Mouse (Mus musculus) cerebellum, adult 2 months (tissue): ENCODE results near the gene Ebp. TPM values are rescaled to one million over a fixed set of nuclear protein-coding genes. Genes with fewer than 3 reads are reported as not detected.
A peak's percentile ranks its signal among the peaks of the same experiment; 100 is the strongest.

Source experiments
- DNase-seq, 2 experiments: peaks; one replicate each; pipeline ENCODE4 v3.0.0; 2021
- H3K27ac ChIP-seq: fragments of 200-500 bp; 2 replicates; pipeline ENCODE4 v1.5.1; 2012; ENCODE audit warnings: low read length, control low read depth, inconsistent platforms; ENCODE audit not compliant: insufficient read depth
- H3K27me3 ChIP-seq: fragments of 200-500 bp; 2 replicates; pipeline ENCODE4 v1.6.1; 2012; ENCODE audit warnings: inconsistent platforms, mild to moderate bottlenecking, low read length, moderate library complexity; ENCODE audit not compliant: control insufficient read depth, insufficient read depth
- H3K4me1 ChIP-seq: fragments of 200-500 bp; 2 replicates; pipeline ENCODE4 v1.6.1; 2011; ENCODE audit warnings: low read length; ENCODE audit not compliant: control insufficient read depth, insufficient read depth
- H3K4me3 ChIP-seq: fragments of 200-500 bp; replicated peaks from 2 replicates; pipeline ENCODE3; 2011; ENCODE audit warnings: mild to moderate bottlenecking, low read depth, low read length, control low read depth; ENCODE audit not compliant: insufficient read depth
- CTCF ChIP-seq: fragments of 200-500 bp; IDR thresholded peaks from 2 replicates; pipeline ENCODE4 v1.5.1; 2011; ENCODE audit warnings: low read depth, mild to moderate bottlenecking, control low read depth, low read length, moderate library complexity, borderline replicate concordance; ENCODE audit not compliant: insufficient read depth
- POLR2A ChIP-seq: fragments of 200-500 bp; IDR thresholded peaks from 2 replicates; pipeline ENCODE4 v1.6.1; 2011; ENCODE audit warnings: low read length, control low read depth, borderline replicate concordance; ENCODE audit not compliant: insufficient read depth
- WGBS: fragments of 180-500 bp; shearing (Covaris S2); methylation state at CpG from one replicate; pipeline ENCODE4 v1.1.7; 2018; 5-methylcytosine and 5-hydroxymethylcytosine counted together
- polyA plus RNA-seq: library from polyadenylated mRNA; depleted of rRNA; stranded (reverse); fragments of >200 nt; gene quantifications from 2 replicates; pipeline ENCODE4 v1.2.3, GENCODE M21; 2012

The Ebp gene
- polyA plus RNA-seq, 1 experiment: 59.9 TPM

DNA sequence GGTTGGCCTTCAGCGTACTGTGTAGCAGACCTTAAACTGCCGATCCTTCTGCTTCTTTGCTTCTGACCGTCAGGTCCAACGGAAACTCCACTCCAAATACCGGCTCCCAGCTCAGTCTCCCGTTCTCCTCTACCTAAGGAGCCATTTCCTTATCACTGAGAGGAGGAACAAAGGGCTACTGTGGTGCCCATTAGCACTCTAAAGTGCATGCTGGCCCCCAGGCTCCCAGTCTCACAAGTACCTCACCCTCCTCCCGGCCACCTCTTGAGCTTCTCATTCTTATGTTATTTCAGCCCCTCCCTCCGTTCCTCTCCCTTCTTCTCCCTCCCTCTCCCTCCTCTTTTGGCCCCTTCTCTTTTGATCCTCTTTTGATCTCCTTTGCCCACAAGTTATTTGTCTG lies 26.3 kb upstream of the Ebp start:
- no peaks in the 10 kb centered on the region for H3K27me3 ChIP-seq
- no peak overlapping the region for H3K4me3 ChIP-seq
- H3K4me1 ChIP-seq: peaks cover 12% of the 10 kb centered on the region
- 60% methylated on average over 8 of the region's 8 CpGs for WGBS
- H3K27ac ChIP-seq: no peak overlapping the region
- TF ChIP-seq POLR2A (no peak), CTCF (no peak)
- no peak for DNase-seq

DNA sequence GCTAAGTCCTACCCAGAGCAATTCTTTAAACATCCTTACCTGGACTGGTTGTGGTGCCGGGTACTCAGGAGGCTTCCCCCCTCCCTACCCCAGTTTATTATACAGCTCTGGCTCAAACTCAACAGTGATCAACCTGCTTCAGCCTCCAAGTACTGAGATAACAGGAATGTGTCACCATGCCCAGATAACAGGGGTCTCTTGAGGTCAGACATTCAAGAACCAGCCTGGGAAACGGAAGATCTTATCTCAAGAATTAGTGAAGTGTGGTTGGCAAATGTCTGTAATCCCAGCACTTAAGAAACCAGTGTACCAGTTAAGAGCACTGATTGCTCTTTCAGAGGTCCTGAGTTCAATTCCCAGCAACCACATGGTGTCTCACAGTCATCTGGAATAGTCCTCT lies 24.8 kb upstream of the Ebp start:
- 80% methylated on average over 2 of the region's 2 CpGs for WGBS
- H3K27me3 ChIP-seq: no peaks in the 10 kb centered on the region
- peaks cover 7% of the 10 kb centered on the region for H3K4me1 ChIP-seq
- H3K27ac ChIP-seq: no peak overlapping the region
- no peak for DNase-seq
- TF ChIP-seq POLR2A: no peak
- TF ChIP-seq CTCF: no peak
- H3K4me3 ChIP-seq: no peak overlapping the region

DNA sequence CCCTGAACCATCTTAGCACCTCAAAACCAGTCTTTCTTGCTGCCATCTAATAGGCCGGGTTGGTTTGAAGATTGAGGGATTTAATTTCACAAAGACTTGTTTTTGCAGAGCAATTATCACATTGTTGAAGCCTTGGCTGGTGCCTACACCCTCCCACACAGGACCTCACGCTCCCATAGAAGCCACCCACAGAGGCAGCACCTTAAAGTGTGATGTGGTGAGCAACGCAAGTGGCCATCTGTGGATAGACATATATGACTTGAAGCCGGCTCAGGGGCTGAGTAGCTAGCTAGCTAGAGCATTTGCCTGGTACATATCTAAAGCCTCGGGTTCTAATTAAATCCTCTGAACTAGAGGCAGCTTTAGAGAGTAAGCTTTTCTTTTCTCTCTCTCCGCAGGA lies 24.1 kb upstream of the Ebp start:
- 56% methylated on average over 6 of the region's 6 CpGs for WGBS
- no peak overlapping the region for H3K4me3 ChIP-seq
- TF ChIP-seq POLR2A (no peak), CTCF (no peak)

DNA sequence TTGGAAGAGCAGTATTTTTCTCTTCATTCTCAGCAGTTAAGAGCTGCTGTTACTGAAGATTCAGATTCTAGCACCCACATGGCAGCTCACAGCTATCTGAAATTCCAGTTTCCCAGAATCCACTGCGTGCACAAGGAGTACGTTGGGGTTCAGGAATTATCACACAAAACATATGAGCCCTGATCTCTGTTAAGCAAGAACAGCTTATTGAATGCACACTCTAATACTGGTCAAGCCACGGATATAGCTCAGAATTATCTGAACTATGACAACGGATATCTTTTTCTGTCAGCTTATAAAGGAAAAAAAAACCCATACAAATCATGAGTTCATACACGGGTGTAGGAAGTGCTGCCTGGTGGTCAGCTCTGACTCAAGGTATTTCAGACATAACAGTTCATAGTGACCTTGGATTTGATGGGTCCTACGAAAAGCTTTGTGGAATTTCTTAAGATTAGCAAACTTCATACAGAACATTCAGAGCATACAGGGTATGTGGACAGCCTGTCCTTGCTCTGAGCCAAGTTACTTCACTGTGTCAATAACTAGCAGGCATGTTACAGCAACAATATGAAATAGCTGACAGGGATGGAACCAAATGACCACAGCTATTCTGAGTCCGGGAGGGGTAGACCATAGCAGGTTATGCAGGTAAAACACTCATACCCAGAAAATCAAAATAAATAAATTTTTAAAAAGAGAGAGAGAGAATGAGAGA lies 18.3 kb upstream of the Ebp start:
- Histone ChIP-seq H3K27me3 (no peaks in the 10 kb centered on the region), H3K27ac (no peak overlapping the region), H3K4me1 (no peaks in the 10 kb centered on the region), H3K4me3 (no peak overlapping the region)
- WGBS: 80% methylated on average over 7 of the region's 7 CpGs
- TF ChIP-seq CTCF (no peak), POLR2A (no peak)
- DNase-seq: no peak

More for the DNA sequence above, 24.1 kb upstream of the Ebp start:
- no peaks in the 10 kb centered on the region for H3K27me3 ChIP-seq
- no peak for DNase-seq
- peaks cover 2% of the 10 kb centered on the region; the same call in 1 of the 2 replicates for H3K4me1 ChIP-seq
- no peak overlapping the region for H3K27ac ChIP-seq

DNA sequence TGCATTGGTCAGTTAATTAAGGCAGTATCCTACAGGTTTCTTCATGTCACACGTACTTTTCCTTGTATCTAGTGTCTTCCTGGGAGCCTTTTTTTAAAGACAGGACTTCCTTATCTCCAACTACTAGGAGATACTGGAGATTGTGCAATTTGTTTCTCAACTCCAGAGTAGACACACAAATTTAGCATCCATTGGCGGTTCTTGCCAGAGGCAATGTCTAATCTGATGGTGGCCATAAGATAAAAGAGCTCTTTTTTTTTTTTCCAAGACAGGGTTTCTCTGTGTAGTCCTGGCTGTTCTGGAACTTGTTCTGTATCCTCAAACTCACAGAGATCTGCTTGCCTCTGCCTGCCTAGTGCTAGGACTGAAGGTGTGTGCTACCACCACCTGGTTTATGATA lies 16.4 kb upstream of the Ebp start:
- H3K27ac ChIP-seq: no peak overlapping the region
- H3K27me3 ChIP-seq: no peaks in the 10 kb centered on the region
- H3K4me3 ChIP-seq: no peak overlapping the region
- TF ChIP-seq CTCF (no peak), POLR2A (no peak)
- WGBS: 83% methylated on average over 2 of the region's 2 CpGs
- DNase-seq: no peak
- H3K4me1 ChIP-seq: peaks cover 3% of the 10 kb centered on the region; the same call in 1 of the 2 replicates

DNA sequence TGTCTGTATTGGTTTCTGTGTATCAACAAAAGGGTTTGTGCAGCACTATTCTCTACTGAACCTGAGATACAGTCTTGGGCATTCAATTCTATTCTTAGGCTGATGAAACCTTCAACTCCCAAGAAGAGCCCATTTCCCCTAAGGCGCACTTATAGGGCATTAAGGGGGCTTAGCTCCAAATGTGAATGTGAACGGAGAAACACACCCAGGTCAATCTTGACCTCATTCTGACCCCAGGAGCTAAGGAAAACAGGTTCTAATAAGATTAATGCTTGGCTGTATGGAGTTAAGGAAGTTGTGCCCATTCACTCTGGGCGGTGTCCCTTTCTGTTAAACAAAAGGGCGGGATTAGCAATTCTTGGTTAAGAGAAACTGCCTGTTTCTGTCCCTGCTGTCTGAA lies 13.9 kb upstream of the Ebp start:
- Histone ChIP-seq H3K27ac (no peak overlapping the region), H3K27me3 (no peaks in the 10 kb centered on the region), H3K4me3 (no peak overlapping the region), H3K4me1 (peaks cover 24% of the 10 kb centered on the region)
- no peak for DNase-seq
- TF ChIP-seq POLR2A (no peak), CTCF (no peak)
- WGBS: 60% methylated on average over 4 of the region's 4 CpGs

DNA sequence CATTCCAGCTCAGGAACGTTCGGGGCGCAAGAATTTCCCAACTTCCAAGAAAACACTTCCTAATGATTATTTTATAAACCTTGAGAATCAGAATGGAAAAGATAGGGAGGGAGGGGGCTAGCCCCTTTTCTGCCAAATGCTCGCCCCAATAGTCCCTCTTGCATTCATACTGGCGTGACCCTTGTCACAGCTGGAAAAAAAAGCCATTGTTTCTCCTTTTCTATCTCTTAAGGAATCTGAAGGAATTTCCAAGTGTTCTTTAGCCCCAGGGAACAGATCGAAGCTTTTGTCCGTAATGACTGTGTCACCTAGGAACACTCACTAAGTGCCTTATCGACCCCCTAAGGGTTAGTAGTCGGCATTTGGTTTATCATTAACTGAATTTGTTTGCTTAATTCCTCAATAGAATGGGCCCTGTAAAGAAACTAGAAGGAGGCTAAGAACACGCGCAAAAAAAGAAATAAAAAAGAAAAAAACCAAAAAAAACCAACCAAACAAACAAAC lies 13.4 kb upstream of the Ebp start:
- 10% methylated on average over 11 of the region's 11 CpGs for WGBS
- DNase-seq: no peak
- Histone ChIP-seq H3K27ac (peak overlapping the region; percentile 70; the same call in 1 of the 2 replicates), H3K4me3 (peak overlapping the region; percentile 66), H3K4me1 (peaks cover 24% of the 10 kb centered on the region), H3K27me3 (no peaks in the 10 kb centered on the region)
- TF ChIP-seq POLR2A (no peak), CTCF (no peak)
